Mouse (Mus musculus): ENCODE measurements around the gene Pitx1. TPM values are rescaled to one million over a fixed set of nuclear protein-coding genes. Genes with fewer than 3 reads are reported as not detected.

The Pitx1 gene
- not detected in 2 replicates for polyA plus RNA-seq (2015; fragmentation: Nextera tagmentation; extraction: Ambion mirVana)

DNA sequence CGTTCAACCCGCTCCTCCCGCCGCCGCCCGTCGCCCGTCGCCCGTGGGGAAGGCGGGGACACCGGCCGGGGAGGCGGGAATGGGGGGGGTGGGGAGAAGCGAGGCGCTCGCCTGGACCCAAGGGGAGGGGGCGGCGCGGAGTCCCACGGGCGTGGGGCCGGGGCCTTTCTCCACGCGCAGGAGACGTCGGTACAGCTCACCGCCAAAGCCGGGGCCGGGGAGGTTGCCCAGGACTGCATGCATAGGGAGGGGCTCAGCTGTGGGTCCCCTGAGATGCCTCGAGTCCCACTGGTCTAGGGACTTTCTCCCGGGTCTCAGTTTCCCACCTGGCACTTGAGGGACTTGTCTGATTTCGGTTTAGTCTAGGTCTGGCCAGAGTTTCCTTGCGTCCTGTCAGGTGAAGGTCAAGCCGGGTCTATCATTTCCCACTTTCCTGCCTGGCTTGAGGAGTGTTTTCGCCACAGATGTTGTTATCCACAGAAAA, at the start of gene Pitx1:
Gene Pitx1 (minus strand): TSS at position 51 of the 484 bp plus-strand sequence.
- no peak within 1 kb of the TSS for H3K4me3 ChIP-seq
- H3K27ac ChIP-seq, result no peak within 1 kb of the TSS
- no peaks in the 10 kb centered on the region for H3K9me3 ChIP-seq (replicated peaks)
- under 1% methylated on average over 28 of the region's 36 CpGs for WGBS
- no peaks in the 10 kb centered on the region for H3K36me3 ChIP-seq (ENCODE audit: poor library complexity, severe bottlenecking)
- ATAC-seq, result no peak
- H3K4me2 ChIP-seq, result peak within 1 kb of the TSS; percentile 10; the same call in 1 of the 2 replicates
- peaks cover 100% of the 10 kb centered on the region for H3K27me3 ChIP-seq
- H3K9ac ChIP-seq, result no peak within 1 kb of the TSS
- H3K4me1 ChIP-seq, result peaks cover 22% of the 10 kb centered on the region

GRCm38 (mm10) chr13:55881431-55882202, 45.6 kb upstream of the Pitx1 start:
- Histone ChIP-seq H3K4me3 (no peak overlapping the region), H3K9ac (no peak overlapping the region), H3K27ac (no peak overlapping the region), H3K4me1 (no peaks in the 10 kb centered on the region), H3K9me3 (replicated peaks) (no peaks in the 10 kb centered on the region), H3K4me2 (no peak overlapping the region), H3K36me3 (ENCODE audit: poor library complexity, severe bottlenecking) (no peaks in the 10 kb centered on the region), H3K27me3 (no peaks in the 10 kb centered on the region)
- no peak for ATAC-seq
- 50% methylated on average over 16 of the region's 16 CpGs for WGBS

- H3K36me3 ChIP-seq (ENCODE audit: poor library complexity, severe bottlenecking), result no peaks in the 10 kb centered on the region
- no peak overlapping the region for H3K27ac ChIP-seq
- no peaks in the 10 kb centered on the region for H3K4me1 ChIP-seq
- no peaks in the 10 kb centered on the region for H3K9me3 ChIP-seq (replicated peaks)
- ATAC-seq, result no peak
- H3K9ac ChIP-seq, result no peak overlapping the region
- no peaks in the 10 kb centered on the region for H3K27me3 ChIP-seq
- no peak overlapping the region for H3K4me2 ChIP-seq
- 92% methylated on average over 4 of the region's 4 CpGs for WGBS
- H3K4me3 ChIP-seq, result no peak overlapping the region
These were observed 42.4 kb upstream of the Pitx1 start for GRCm38 (mm10) chr13:55878353-55878752.

DNA sequence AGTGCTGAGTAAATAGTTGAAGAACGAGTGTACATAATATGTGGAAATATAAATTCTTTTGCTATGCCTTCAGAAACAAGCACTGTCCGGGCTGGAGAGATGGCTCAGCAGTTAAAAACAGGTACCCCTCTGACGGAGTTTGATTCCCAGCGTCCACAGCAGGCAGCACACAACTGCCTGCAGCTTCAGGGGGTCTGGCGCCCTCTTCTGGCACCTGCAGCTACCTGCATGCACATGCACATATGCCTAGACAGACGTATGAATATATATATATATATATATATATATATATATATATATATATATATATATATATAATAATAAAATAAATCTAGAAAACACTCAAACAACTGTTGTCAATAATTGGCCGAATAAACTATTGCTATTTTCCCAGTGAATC, 35.4 kb upstream of the Pitx1 start:
- no peak overlapping the region for H3K4me2 ChIP-seq
- no peak overlapping the region for H3K27ac ChIP-seq
- ATAC-seq, result no peak
- no peak overlapping the region for H3K9ac ChIP-seq
- H3K9me3 ChIP-seq (replicated peaks), result peaks cover 5% of the 10 kb centered on the region
- H3K4me1 ChIP-seq, result no peaks in the 10 kb centered on the region
- no peaks in the 10 kb centered on the region for H3K36me3 ChIP-seq (ENCODE audit: poor library complexity, severe bottlenecking)
- 85% methylated on average over 7 of the region's 7 CpGs for WGBS
- H3K4me3 ChIP-seq, result no peak overlapping the region
- H3K27me3 ChIP-seq, result no peaks in the 10 kb centered on the region; the same call in 1 of the 2 replicates

DNA sequence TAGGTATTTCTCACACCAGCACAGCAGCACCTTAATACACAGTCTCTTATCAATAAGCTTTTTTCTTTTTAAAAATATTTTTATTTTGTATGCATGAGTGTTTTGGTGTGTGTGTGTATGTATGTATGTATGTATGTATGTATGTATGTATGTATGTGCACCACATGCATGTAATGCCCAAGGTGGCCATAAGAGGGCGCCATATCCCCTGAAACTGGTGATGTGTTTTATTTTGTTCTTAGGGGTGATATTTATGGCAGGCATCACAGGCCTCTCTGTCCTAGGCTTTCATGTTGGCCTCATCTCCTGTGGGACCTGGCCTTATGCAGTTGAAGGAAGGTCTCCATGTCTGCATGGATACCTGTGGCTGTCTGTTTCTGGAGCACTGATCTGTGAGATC, 34.0 kb upstream of the Pitx1 start:
- WGBS, result 90% methylated on average over 1 of the region's 1 CpGs

GRCm38 (mm10) chr13:55867540-55868103, 31.6 kb upstream of the Pitx1 start:
- Histone ChIP-seq H3K4me3 (no peak overlapping the region), H3K36me3 (ENCODE audit: poor library complexity, severe bottlenecking) (no peaks in the 10 kb centered on the region), H3K4me2 (no peak overlapping the region), H3K4me1 (no peaks in the 10 kb centered on the region), H3K9me3 (replicated peaks) (peaks cover 5% of the 10 kb centered on the region), H3K9ac (no peak overlapping the region), H3K27ac (no peak overlapping the region), H3K27me3 (0 out of 2 replicates have a peak, but pooled peaks cover 4% of the 10 kb centered on the region)
- no peak for ATAC-seq
- WGBS, result 81% methylated on average over 13 of the region's 13 CpGs

More for the DNA sequence above, 34.0 kb upstream of the Pitx1 start:
- H3K36me3 ChIP-seq (ENCODE audit: poor library complexity, severe bottlenecking), result no peaks in the 10 kb centered on the region
- no peaks in the 10 kb centered on the region for H3K4me1 ChIP-seq
- no peak overlapping the region for H3K4me3 ChIP-seq
- H3K9ac ChIP-seq, result no peak overlapping the region
- no peak overlapping the region for H3K27ac ChIP-seq
- peaks cover 5% of the 10 kb centered on the region for H3K9me3 ChIP-seq (replicated peaks)
- H3K4me2 ChIP-seq, result no peak overlapping the region
- H3K27me3 ChIP-seq, result no peaks in the 10 kb centered on the region; the same call in 1 of the 2 replicates
- ATAC-seq, result no peak

- no peak for ATAC-seq
- H3K27ac ChIP-seq, result no peak overlapping the region
- H3K36me3 ChIP-seq (ENCODE audit: poor library complexity, severe bottlenecking), result no peaks in the 10 kb centered on the region
- H3K4me1 ChIP-seq, result peaks cover 10% of the 10 kb centered on the region
- no peak overlapping the region for H3K4me3 ChIP-seq
- H3K9me3 ChIP-seq (replicated peaks), result no peaks in the 10 kb centered on the region
- H3K4me2 ChIP-seq, result no peak overlapping the region
- H3K9ac ChIP-seq, result no peak overlapping the region
- WGBS, result 14% methylated on average over 10 of the region's 10 CpGs
- peaks cover 18% of the 10 kb centered on the region; the same call in 1 of the 2 replicates for H3K27me3 ChIP-seq
These were observed 24.5 kb upstream of the Pitx1 start for GRCm38 (mm10) chr13:55860483-55860882.

DNA sequence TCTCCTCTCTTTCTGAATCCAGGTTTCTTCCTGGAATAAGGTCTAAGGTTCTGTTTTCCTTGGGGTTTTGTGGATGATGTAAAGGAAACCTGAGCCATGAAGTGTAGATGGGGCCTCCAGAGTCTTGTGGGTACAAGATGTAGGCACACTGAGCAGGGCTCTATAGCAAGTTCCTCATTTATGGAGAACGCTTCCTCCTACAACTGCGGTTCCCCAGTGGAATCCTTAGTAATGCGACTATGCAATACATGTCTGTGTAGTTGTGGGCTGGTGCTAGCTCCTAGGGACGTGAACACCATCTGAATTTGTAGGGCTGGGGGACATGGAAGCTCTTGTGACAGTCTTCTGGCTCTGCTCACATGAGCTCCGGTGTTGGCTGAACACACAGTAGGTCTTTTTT, 22.5 kb upstream of the Pitx1 start:
- Histone ChIP-seq H3K36me3 (ENCODE audit: poor library complexity, severe bottlenecking) (no peaks in the 10 kb centered on the region), H3K27ac (no peak overlapping the region), H3K27me3 (peaks cover 15% of the 10 kb centered on the region), H3K9ac (no peak overlapping the region), H3K4me2 (no peak overlapping the region), H3K4me3 (no peak overlapping the region), H3K9me3 (replicated peaks) (no peaks in the 10 kb centered on the region), H3K4me1 (peaks cover 10% of the 10 kb centered on the region)
- no peak for ATAC-seq
- WGBS, result 97% methylated on average over 5 of the region's 5 CpGs

- H3K9me3 ChIP-seq (replicated peaks), result no peaks in the 10 kb centered on the region
- no peak for ATAC-seq
- no peak overlapping the region for H3K4me2 ChIP-seq
- H3K4me3 ChIP-seq, result no peak overlapping the region
- peaks cover 9% of the 10 kb centered on the region for H3K4me1 ChIP-seq
- H3K36me3 ChIP-seq (ENCODE audit: poor library complexity, severe bottlenecking), result no peaks in the 10 kb centered on the region
- H3K9ac ChIP-seq, result no peak overlapping the region
- H3K27ac ChIP-seq, result no peak overlapping the region
- peaks cover 14% of the 10 kb centered on the region for H3K27me3 ChIP-seq
- 72% methylated on average over 7 of the region's 7 CpGs for WGBS
These were observed 19.8 kb upstream of the Pitx1 start for GRCm38 (mm10) chr13:55855793-55856192.

DNA sequence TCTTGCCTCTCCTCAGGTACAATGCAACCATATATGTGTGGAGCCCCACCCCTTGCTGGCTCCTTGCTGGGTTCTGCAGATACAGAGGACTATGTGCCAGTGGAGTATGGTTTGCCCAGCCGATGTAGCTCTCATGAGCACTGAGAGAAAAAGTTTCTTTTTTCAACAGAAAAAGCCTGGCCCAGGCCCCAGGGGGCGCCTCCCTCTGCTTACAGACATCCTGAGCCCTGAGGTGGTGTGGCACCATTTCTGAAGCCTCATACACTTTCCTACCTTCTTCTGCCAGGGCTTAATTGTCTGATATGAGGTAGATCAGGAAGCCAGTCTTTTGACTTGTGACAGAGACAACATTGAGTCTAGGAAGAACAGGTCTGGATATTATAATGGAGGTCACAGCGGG, 16.2 kb upstream of the Pitx1 start:
- no peak overlapping the region for H3K4me2 ChIP-seq
- no peaks in the 10 kb centered on the region for H3K4me1 ChIP-seq
- WGBS, result 75% methylated on average over 3 of the region's 3 CpGs
- H3K9me3 ChIP-seq (replicated peaks), result no peaks in the 10 kb centered on the region
- peaks cover 3% of the 10 kb centered on the region for H3K27me3 ChIP-seq
- H3K36me3 ChIP-seq (ENCODE audit: poor library complexity, severe bottlenecking), result no peaks in the 10 kb centered on the region
- H3K4me3 ChIP-seq, result no peak overlapping the region
- H3K27ac ChIP-seq, result no peak overlapping the region
- H3K9ac ChIP-seq, result no peak overlapping the region
- no peak for ATAC-seq

- H3K4me2 ChIP-seq, result no peak overlapping the region
- 83% methylated on average over 5 of the region's 5 CpGs for WGBS
- H3K4me1 ChIP-seq, result no peaks in the 10 kb centered on the region
- ATAC-seq, result no peak
- no peaks in the 10 kb centered on the region for H3K36me3 ChIP-seq (ENCODE audit: poor library complexity, severe bottlenecking)
- H3K9ac ChIP-seq, result no peak overlapping the region
- no peak overlapping the region for H3K4me3 ChIP-seq
- H3K27ac ChIP-seq, result no peak overlapping the region
- H3K27me3 ChIP-seq, result peaks cover 3% of the 10 kb centered on the region
- no peaks in the 10 kb centered on the region for H3K9me3 ChIP-seq (replicated peaks)
These were observed 14.7 kb upstream of the Pitx1 start for GRCm38 (mm10) chr13:55850726-55851125.

GRCm38 (mm10) chr13:55848604-55849190, 12.7 kb upstream of the Pitx1 start:
- Histone ChIP-seq H3K4me2 (no peak overlapping the region), H3K27ac (no peak overlapping the region), H3K36me3 (ENCODE audit: poor library complexity, severe bottlenecking) (no peaks in the 10 kb centered on the region), H3K9ac (no peak overlapping the region), H3K4me1 (no peaks in the 10 kb centered on the region), H3K4me3 (no peak overlapping the region), H3K27me3 (peaks cover 6% of the 10 kb centered on the region; the same call in 1 of the 2 replicates), H3K9me3 (replicated peaks) (peaks cover 2% of the 10 kb centered on the region; the same call in 1 of the 2 replicates)
- no peak for ATAC-seq
- WGBS, result 65% methylated on average over 13 of the region's 13 CpGs

Data from forebrain, embryonic 13.5 days (tissue).